Mouse (Mus musculus) midbrain, embryonic 14.5 days (tissue): ENCODE data around the gene Slc25a1. TPM values are rescaled to one million over a fixed set of nuclear protein-coding genes. Genes with fewer than 3 reads are reported as not detected.
"Not testable (repeated sequence)": the region's sequence is repeated elsewhere in the genome, so short reads cannot be mapped to it uniquely, and the experiment has no call there.

Experiments used
- ATAC-seq: fragments of 200-750 bp; cut with Nextera tagmentation; 2 replicates; pipeline ENCODE4 v1.8.0; 2017; ENCODE audit warnings: moderate number of reproducible peaks, moderate library complexity; ENCODE audit not compliant: low FRiP score, low TSS enrichment
- DNase-seq: peaks from one replicate; pipeline ENCODE4 v3.0.0-alpha.2; 2015
- H3K27ac ChIP-seq: fragments of 300-500 bp; sonication (generic); replicated peaks from 2 replicates; pipeline ENCODE4 v1.5.1; 2014; ENCODE audit warnings: mild to moderate bottlenecking, low read depth, low read length, moderate library complexity
- H3K27me3 ChIP-seq: fragments of 300-500 bp; sonication (generic); 2 replicates; pipeline ENCODE4 v1.6.1; 2014; ENCODE audit warnings: low read length, control low read depth, mixed read lengths; ENCODE audit not compliant: control insufficient read depth, insufficient read depth
- H3K36me3 ChIP-seq: fragments of 300-500 bp; sonication (generic); 2 replicates; pipeline ENCODE4 v1.6.1; 2014; ENCODE audit warnings: low read length, control low read depth; ENCODE audit not compliant: control insufficient read depth, insufficient read depth
- H3K4me1 ChIP-seq: fragments of 300-500 bp; sonication (generic); 2 replicates; pipeline ENCODE4 v1.6.1; 2014; ENCODE audit warnings: mild to moderate bottlenecking, antibody characterized with exemption, low read length, control low read depth; ENCODE audit not compliant: control insufficient read depth, insufficient read depth
- H3K4me2 ChIP-seq: fragments of 300-500 bp; sonication (generic); 2 replicates; pipeline ENCODE4 v1.6.1; 2014; ENCODE audit warnings: mild to moderate bottlenecking, low read length, moderate library complexity
- H3K4me3 ChIP-seq: fragments of 300-500 bp; sonication (generic); replicated peaks from 2 replicates; pipeline ENCODE4 v1.5.1; 2014; ENCODE audit warnings: low read depth, low read length
- H3K9ac ChIP-seq: fragments of 300-500 bp; sonication (generic); replicated peaks from 2 replicates; pipeline ENCODE4 v1.6.1; 2014; ENCODE audit warnings: mild to moderate bottlenecking, low read length, moderate library complexity
- H3K9me3 ChIP-seq: fragments of 300-500 bp; sonication (generic); 2 replicates; pipeline ENCODE4 v1.6.1; 2016; ENCODE audit warnings: low read length, control low read depth, mixed read lengths; ENCODE audit not compliant: control insufficient read depth
- WGBS: fragments of 180-500 bp; shearing (Covaris S2); extraction: QIAGEN DNeasy Blood & Tissue Kit; methylation state at CpG from one replicate; pipeline ENCODE4 v1.1.7; 2014; 5-methylcytosine and 5-hydroxymethylcytosine counted together
- polyA plus RNA-seq: library from polyadenylated mRNA; unstranded; fragments of >200 nt; fragmentation: Nextera tagmentation; extraction: Ambion mirVana; gene quantifications from 2 replicates; pipeline ENCODE4 v1.2.1, GENCODE M21; 2014

Gene Slc25a1
- 145 and 157 TPM in 2 replicates for polyA plus RNA-seq

DNA sequence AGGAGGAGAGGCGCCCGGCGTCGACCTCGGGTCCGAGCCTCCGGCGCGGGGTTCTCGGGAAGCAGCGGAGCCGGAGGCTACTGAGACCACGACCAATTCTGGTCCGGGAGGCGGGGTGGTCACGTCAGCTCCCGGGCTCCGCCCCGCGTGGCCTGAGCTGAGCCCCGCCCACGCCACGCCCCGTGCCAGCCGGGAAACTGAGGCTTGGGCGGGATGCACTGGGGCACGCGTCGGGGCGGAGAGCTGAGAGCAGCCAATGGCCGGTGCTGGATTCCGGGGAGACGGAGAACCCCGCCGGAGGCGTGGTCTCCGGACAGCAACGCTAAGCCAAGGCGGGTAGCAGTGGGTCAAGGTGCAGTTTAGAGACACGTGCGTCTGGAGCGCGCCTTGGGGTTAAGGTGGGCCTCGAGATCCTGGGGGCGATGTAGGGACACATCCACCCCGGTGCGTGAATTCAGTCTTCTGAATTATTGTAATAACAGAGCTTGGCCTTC is at the start of gene Slc25a1:
Slc25a1 (minus strand) TSS at position 133 of the 494 bp plus-strand sequence.
- WGBS, result under 1% methylated on average over 47 of the region's 47 CpGs
- peak within 1 kb of the TSS; percentile 85 for H3K9ac ChIP-seq
- peaks cover 21% of the 10 kb centered on the region for H3K36me3 ChIP-seq
- no peaks in the 10 kb centered on the region for H3K9me3 ChIP-seq
- H3K4me2 ChIP-seq, result peak within 1 kb of the TSS; percentile 88
- DNase-seq (peak; percentile 87), ATAC-seq (peak; percentile 80)
- H3K4me3 ChIP-seq, result peak within 1 kb of the TSS; percentile 81
- H3K4me1 ChIP-seq, result peaks cover 15% of the 10 kb centered on the region; the same call in 1 of the 2 replicates
- H3K27ac ChIP-seq, result peak within 1 kb of the TSS; percentile 91
- no peaks in the 10 kb centered on the region for H3K27me3 ChIP-seq

DNA sequence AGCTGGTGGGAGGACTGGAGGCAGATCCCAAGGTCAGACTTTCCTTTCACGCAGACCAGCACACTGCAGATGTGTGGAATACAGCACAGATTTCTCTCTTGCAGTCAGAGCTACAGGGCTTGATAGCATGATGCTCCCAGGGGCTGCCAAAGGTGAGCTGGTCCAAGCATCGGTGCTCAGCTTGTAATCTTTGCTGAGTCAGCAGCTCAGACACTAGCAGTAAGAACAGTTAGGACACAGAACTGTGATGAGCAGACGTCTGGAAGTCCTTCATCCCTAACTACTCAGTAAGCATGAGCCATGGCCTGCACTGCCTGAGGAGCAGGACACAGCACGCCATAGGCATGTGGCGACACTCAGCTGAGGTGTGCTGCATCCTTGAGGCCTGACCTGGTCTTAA is 43.8 kb upstream of the Slc25a1 start:
- 76% methylated on average over 5 of the region's 5 CpGs for WGBS

DNA sequence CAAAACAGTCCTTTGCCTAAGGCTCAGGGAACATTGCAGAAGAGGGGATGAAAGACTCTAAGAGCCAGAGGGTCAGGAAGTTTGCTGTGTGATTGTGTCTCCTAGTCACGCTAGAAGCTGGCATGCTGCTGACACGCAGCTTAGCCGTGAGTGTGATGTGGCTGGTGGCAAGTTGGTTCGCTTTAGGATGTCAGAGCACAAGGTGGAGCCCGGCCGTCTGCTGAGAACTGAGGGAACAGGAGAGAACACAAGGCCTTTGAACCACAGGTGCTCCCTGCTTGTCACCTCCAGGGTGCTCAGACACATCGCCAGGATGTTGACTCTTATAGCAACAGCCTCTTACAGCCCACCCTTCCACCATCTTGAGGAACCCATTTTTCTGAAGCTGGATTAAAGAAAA is 34.1 kb upstream of the Slc25a1 start:
- Histone ChIP-seq H3K27ac (no peak overlapping the region), H3K4me3 (no peak overlapping the region), H3K4me2 (no peak overlapping the region), H3K9ac (no peak overlapping the region), H3K4me1 (no peaks in the 10 kb centered on the region), H3K27me3 (no peaks in the 10 kb centered on the region), H3K36me3 (no peaks in the 10 kb centered on the region), H3K9me3 (no peaks in the 10 kb centered on the region)
- ATAC-seq (no peak), DNase-seq (no peak)
- 80% methylated on average over 7 of the region's 7 CpGs for WGBS

More for the DNA sequence above, 43.8 kb upstream of the Slc25a1 start:
- H3K4me3 ChIP-seq, result no peak overlapping the region
- no peak overlapping the region for H3K27ac ChIP-seq
- no peaks in the 10 kb centered on the region for H3K36me3 ChIP-seq
- no peak overlapping the region for H3K4me2 ChIP-seq
- no peaks in the 10 kb centered on the region for H3K27me3 ChIP-seq
- no peaks in the 10 kb centered on the region for H3K9me3 ChIP-seq
- DNase-seq, result no peak
- H3K9ac ChIP-seq, result no peak overlapping the region
- no peak for ATAC-seq
- H3K4me1 ChIP-seq, result no peaks in the 10 kb centered on the region

DNA sequence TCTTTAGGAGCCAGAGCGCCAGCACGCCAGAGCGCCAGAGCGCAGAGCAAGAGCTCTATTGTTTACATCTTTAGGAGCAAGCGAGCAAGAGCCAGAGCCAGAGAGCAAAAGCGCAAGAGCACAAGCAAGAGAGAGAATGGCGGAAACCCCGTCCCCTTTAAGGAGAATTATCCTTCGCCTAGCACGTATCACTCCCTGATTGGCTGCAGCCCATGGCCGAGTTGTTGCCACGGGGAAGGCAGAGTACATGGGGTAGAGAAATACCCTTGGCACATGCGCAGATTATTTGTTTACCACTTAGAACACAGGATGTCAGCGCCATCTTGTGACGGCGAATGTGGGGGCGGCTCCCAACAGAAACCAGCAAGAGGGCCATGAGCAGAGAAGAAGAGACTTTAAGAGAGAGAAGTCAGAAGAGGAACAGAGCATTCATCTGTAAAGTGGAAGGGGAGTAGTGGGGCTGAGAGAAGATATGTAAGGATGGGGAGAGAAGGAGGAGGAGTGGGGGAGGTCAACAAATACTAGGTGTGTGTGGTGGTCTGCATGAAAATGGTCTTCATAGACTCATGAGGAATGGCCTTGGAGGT is 28.1 kb upstream of the Slc25a1 start:
- H3K27me3 ChIP-seq, H3K4me2 ChIP-seq, ATAC-seq, H3K9me3 ChIP-seq, H3K9ac ChIP-seq, H3K4me1 ChIP-seq, DNase-seq, H3K36me3 ChIP-seq, H3K27ac ChIP-seq, H3K4me3 ChIP-seq: not testable (repeated sequence)
- 97% methylated on average over 16 of the region's 17 CpGs for WGBS

DNA sequence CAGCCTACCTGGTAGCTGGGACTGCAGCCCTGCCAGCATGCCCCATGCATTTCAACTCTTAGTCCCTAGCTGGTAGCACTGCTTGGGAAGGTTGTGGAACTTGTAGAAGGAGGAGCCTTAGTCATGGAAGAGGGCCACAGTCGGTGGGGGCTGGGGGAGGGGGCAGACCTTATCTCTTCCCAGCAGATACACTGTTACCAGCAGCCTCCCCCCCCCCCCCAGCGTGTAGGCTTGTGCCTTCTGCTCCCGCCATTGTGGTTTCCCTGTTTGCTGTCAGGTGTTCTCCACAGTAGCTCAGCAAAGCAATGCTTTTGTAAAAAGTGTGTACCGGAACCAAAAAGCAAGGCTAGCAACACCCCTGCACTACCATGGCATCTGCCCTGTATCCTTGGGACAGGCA is 23.6 kb upstream of the Slc25a1 start:
- no peak overlapping the region for H3K4me2 ChIP-seq
- peaks cover 17% of the 10 kb centered on the region; the same call in 1 of the 2 replicates for H3K4me1 ChIP-seq
- H3K9me3 ChIP-seq, result no peaks in the 10 kb centered on the region
- no peaks in the 10 kb centered on the region for H3K27me3 ChIP-seq
- no peak overlapping the region for H3K4me3 ChIP-seq
- DNase-seq, result no peak
- 98% methylated on average over 3 of the region's 4 CpGs for WGBS
- H3K9ac ChIP-seq, result no peak overlapping the region
- no peak for ATAC-seq
- no peak overlapping the region for H3K27ac ChIP-seq
- H3K36me3 ChIP-seq, result no peaks in the 10 kb centered on the region

DNA sequence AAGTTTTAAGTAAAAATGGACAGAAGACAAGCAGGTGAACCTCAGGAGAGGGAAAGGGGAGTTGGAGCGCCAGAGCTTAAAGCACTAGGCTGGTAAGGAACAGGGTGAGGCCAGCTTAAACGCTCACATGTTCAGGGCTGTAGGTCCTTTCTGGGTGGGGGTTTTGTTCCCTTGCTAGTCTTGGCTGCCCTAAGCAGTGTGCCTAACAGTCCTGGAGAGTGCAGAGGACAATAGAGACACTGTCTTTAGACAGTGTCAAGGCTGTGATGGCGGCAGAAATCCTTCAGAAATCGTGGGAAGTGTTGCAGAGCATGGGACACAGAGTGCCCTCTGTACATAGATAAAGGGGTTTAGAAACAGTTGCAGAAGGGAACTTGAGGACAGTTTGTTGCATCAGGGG is 22.0 kb upstream of the Slc25a1 start:
- Histone ChIP-seq H3K4me3 (no peak overlapping the region), H3K4me2 (no peak overlapping the region), H3K9ac (no peak overlapping the region), H3K27me3 (no peaks in the 10 kb centered on the region), H3K27ac (peak overlapping the region; percentile 75), H3K36me3 (no peaks in the 10 kb centered on the region), H3K4me1 (peaks cover 17% of the 10 kb centered on the region; the same call in 1 of the 2 replicates), H3K9me3 (no peaks in the 10 kb centered on the region)
- DNase-seq, result peak; percentile 19
- 20% methylated on average over 4 of the region's 4 CpGs for WGBS
- ATAC-seq, result no peak

DNA sequence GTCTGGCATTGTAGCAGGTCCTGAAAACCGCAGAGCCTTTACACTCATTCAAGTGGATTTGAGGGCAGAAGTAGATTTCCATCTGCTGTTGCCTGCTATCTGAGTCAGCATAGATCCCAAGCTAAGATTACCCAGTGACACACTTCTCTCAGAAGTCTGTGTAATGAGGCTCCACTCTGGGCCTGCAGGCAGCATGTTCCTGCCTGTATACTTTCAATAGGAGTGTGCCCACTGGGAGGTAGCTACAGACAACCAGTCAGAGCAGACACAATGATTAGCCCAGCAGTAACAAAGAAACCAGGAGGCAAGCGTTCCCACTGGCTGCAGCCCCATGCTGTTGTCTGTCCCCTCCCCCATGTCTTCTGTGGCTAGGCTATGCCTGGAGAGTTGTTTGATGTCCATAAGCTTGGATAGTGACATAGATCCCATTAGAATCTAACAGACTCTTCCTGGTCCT is 21.4 kb upstream of the Slc25a1 start:
- H3K27ac ChIP-seq, result peak overlapping the region; percentile 75
- no peaks in the 10 kb centered on the region for H3K36me3 ChIP-seq
- ATAC-seq (peak; percentile 88), DNase-seq (peak; percentile 78)
- no peaks in the 10 kb centered on the region for H3K27me3 ChIP-seq
- H3K9ac ChIP-seq, result no peak overlapping the region
- WGBS, result 8% methylated on average over 2 of the region's 2 CpGs
- H3K4me2 ChIP-seq, result no peak overlapping the region
- no peaks in the 10 kb centered on the region for H3K9me3 ChIP-seq
- peaks cover 17% of the 10 kb centered on the region; the same call in 1 of the 2 replicates for H3K4me1 ChIP-seq
- H3K4me3 ChIP-seq, result no peak overlapping the region

DNA sequence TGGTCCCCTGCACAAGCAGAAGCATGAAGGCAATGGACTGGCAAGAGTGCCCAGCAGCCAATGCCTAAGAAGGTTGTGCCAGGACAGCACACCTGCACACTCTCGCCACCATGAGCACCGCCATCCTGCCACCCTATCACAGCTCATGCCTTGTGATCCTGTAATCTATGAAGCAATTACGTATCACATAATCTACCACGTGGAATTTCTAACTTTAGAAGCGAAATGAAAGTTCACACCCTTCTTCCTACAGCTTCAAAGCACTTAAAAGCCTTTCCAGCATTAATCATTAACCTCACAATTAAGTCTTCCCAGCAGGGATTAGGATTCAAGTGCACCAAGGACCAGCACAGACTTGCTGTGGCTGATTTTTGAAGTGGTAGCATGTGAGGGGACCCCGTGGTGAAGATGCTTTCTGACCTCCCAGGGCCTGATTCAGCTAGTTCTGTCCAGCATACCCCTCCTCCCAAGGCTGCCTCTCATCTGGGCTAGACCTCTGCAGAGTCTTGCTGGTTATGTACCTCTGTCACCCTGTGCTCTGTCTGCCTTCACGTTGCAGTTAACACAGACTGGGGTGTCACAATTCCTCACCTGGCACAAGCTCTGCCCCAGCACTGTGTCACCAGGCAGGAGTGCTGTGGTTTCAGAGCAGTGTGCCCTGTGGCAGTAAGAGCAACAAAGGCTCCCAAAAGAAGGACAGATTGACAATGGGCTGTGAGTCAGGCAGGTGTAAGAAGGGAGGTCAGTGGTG is 17.2 kb upstream of the Slc25a1 start:
- ATAC-seq, result no peak
- H3K4me3 ChIP-seq, result no peak overlapping the region
- H3K4me2 ChIP-seq, result no peak overlapping the region
- WGBS, result 61% methylated on average over 7 of the region's 7 CpGs
- no peaks in the 10 kb centered on the region for H3K36me3 ChIP-seq
- no peaks in the 10 kb centered on the region for H3K9me3 ChIP-seq
- peaks cover 13% of the 10 kb centered on the region; the same call in 1 of the 2 replicates for H3K4me1 ChIP-seq
- no peak overlapping the region for H3K9ac ChIP-seq
- DNase-seq, result no peak
- H3K27me3 ChIP-seq, result no peaks in the 10 kb centered on the region
- no peak overlapping the region for H3K27ac ChIP-seq
